Mouse (Mus musculus) heart, embryonic 14.5 days (tissue): ENCODE measurements at regions not wholly inside any gene's neighbourhood (a gene's known extent, or its start where the extent isn't known, plus 50 kb on each side); places are given as distances from the start of the nearest gene placed in this dataset.

Experiments
- ATAC-seq: fragments of 200-750 bp; cut with Nextera tagmentation; 2 replicates; pipeline ENCODE4 v1.8.0; 2017; ENCODE audit warnings: low read depth, moderate TSS enrichment; ENCODE audit not compliant: insufficient number of reproducible peaks, insufficient read depth, low FRiP score
- H3K27ac ChIP-seq, 2 experiments: fragments of 200-500 bp in 1 of 2; fragments of 300-500 bp in 1 of 2; sonication (generic) in 1 of 2; replicated peaks in 1 of 2; 2 replicates each; pipeline ENCODE4 v1.5.1; 2012 to 2014; ENCODE audit warnings: low read depth in 2 of 2, low read length in 2 of 2, control low read depth in 1 of 2, mild to moderate bottlenecking in 1 of 2, mixed read lengths in 1 of 2; ENCODE audit not compliant: control insufficient read depth in 1 of 2, insufficient read depth in 1 of 2
- H3K27me3 ChIP-seq: fragments of 300-500 bp; sonication (generic); 2 replicates; pipeline ENCODE4 v1.6.1; 2014; ENCODE audit warnings: mild to moderate bottlenecking, low read length, control low read depth; ENCODE audit not compliant: control insufficient read depth, insufficient read depth
- H3K36me3 ChIP-seq: fragments of 300-500 bp; sonication (generic); 2 replicates; pipeline ENCODE4 v1.6.1; 2014; ENCODE audit warnings: mild to moderate bottlenecking, control low read depth, low read length, mixed read lengths; ENCODE audit not compliant: control insufficient read depth, insufficient read depth
- H3K4me1 ChIP-seq, 2 experiments: fragments of 200-500 bp in 1 of 2; fragments of 300-500 bp in 1 of 2; sonication (generic) in 1 of 2; 2 replicates each; pipeline ENCODE4 v1.6.1; 2012 to 2014; ENCODE audit warnings: low read length in 2 of 2, control low read depth in 1 of 2, mixed read lengths in 1 of 2; ENCODE audit not compliant: control insufficient read depth in 2 of 2, insufficient read depth in 2 of 2
- H3K4me2 ChIP-seq: fragments of 300-500 bp; sonication (generic); 2 replicates; pipeline ENCODE4 v1.6.1; 2014; ENCODE audit warnings: mild to moderate bottlenecking, low read length
- H3K4me3 ChIP-seq, 2 experiments: fragments of 200-500 bp in 1 of 2; fragments of 300-500 bp in 1 of 2; sonication (generic) in 1 of 2; 2 replicates each; pipeline ENCODE4 v1.5.1; 2012 to 2014; ENCODE audit warnings: low read length in 2 of 2, mild to moderate bottlenecking in 2 of 2, control low read depth in 1 of 2, low read depth in 1 of 2, moderate library complexity in 1 of 2; ENCODE audit not compliant: control insufficient read depth in 1 of 2, insufficient read depth in 1 of 2
- H3K9ac ChIP-seq: fragments of 300-500 bp; sonication (generic); 2 replicates; pipeline ENCODE4 v1.6.1; 2014; ENCODE audit warnings: mild to moderate bottlenecking, low read length
- H3K9me3 ChIP-seq: fragments of 300-500 bp; sonication (generic); 2 replicates; pipeline ENCODE4 v1.6.1; 2016; ENCODE audit warnings: low read length, control low read depth; ENCODE audit not compliant: control insufficient read depth
- WGBS: fragments of 180-500 bp; shearing (Covaris S2); extraction: QIAGEN DNeasy Blood & Tissue Kit; methylation state at CpG from one replicate; pipeline ENCODE4 v1.1.7; 2014; 5-methylcytosine and 5-hydroxymethylcytosine counted together

DNA sequence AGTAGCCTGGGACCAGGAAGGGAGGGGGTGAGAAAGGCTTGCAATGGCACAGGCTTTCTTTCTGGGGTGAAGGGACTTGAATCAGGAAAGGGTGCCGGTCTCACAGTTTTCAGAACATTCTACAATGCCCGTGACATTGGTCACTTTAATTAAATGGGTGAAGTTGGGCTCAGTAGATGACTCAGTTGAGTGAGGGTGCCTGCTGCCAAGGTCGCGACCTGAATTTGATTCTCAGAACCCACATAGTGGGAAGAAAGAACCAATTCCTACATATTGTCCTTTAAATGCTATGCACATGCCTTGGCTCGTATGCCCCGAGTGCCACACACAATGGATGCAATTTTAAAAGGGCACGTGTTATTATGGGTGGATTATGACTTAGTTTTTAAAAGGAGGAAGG is 68.4 kb upstream of the Zfp217 start:
- no peaks in the 10 kb centered on the region for H3K27me3 ChIP-seq
- no peaks in the 10 kb centered on the region for H3K9me3 ChIP-seq
- no peak overlapping the region for H3K9ac ChIP-seq
- peaks cover 6 to 29% of the 10 kb centered on the region in 2 experiments; a peak in 3 of 4 replicates for H3K4me1 ChIP-seq
- no peak for ATAC-seq
- no peak overlapping the region for H3K4me3 ChIP-seq
- H3K36me3 ChIP-seq: no peaks in the 10 kb centered on the region
- no peak overlapping the region for H3K4me2 ChIP-seq
- 94% methylated on average over 7 of the region's 7 CpGs for WGBS
- H3K27ac ChIP-seq: no peak overlapping the region

- H3K4me1 ChIP-seq: peaks cover 26 to 35% of the 10 kb centered on the region in 2 experiments
- peak; percentile 70 for ATAC-seq
- H3K9ac ChIP-seq: no peak overlapping the region
- no peaks in the 10 kb centered on the region for H3K36me3 ChIP-seq
- no peaks in the 10 kb centered on the region for H3K9me3 ChIP-seq
- H3K27ac ChIP-seq: peak overlapping the region; percentile 69 to 84
- H3K4me2 ChIP-seq: peak overlapping the region; percentile 39
- no peaks in the 10 kb centered on the region for H3K27me3 ChIP-seq
- H3K4me3 ChIP-seq: no peak overlapping the region
- 14% methylated on average over 12 of the region's 12 CpGs for WGBS
These were observed 61.2 kb upstream of the Zfp217 start for GRCm38 (mm10) chr2:170209121-170209520.

GRCm38 (mm10) chr2:170207878-170208277 is 60.0 kb upstream of the Zfp217 start:
- Histone ChIP-seq H3K9ac (no peak overlapping the region), H3K36me3 (no peaks in the 10 kb centered on the region), H3K4me2 (no peak overlapping the region), H3K27me3 (no peaks in the 10 kb centered on the region), H3K27ac (no peak overlapping the region), H3K9me3 (no peaks in the 10 kb centered on the region), H3K4me1 (peaks cover 26 to 35% of the 10 kb centered on the region in 2 experiments), H3K4me3 (no peak overlapping the region)
- ATAC-seq: no peak
- WGBS: 79% methylated on average over 7 of the region's 7 CpGs

DNA sequence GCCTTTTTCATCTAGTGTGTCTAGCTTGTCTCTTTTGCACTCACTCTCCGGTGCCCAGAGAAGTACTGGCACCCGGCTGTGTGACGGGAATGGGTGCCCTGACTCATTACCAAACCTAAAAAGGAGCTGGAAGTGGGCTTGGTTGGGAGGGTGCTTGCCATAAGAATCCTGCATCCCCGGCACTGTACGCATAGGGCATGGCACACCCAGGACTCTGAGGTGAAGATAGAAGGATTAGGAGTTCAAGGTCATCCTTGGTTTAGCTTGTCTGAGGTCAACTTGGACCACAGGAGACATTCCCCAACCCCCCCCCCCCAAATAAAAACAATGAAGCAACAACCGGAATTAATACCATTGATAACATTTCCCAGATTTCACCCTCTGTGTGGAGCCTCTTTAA is 59.5 kb upstream of the Zfp217 start:
- no peak for ATAC-seq
- 87% methylated on average over 6 of the region's 6 CpGs for WGBS
- Histone ChIP-seq H3K9ac (no peak overlapping the region), H3K36me3 (no peaks in the 10 kb centered on the region), H3K4me3 (no peak overlapping the region), H3K4me2 (no peak overlapping the region), H3K9me3 (no peaks in the 10 kb centered on the region), H3K4me1 (peaks cover 26 to 35% of the 10 kb centered on the region in 2 experiments), H3K27ac (no peak overlapping the region), H3K27me3 (no peaks in the 10 kb centered on the region)

DNA sequence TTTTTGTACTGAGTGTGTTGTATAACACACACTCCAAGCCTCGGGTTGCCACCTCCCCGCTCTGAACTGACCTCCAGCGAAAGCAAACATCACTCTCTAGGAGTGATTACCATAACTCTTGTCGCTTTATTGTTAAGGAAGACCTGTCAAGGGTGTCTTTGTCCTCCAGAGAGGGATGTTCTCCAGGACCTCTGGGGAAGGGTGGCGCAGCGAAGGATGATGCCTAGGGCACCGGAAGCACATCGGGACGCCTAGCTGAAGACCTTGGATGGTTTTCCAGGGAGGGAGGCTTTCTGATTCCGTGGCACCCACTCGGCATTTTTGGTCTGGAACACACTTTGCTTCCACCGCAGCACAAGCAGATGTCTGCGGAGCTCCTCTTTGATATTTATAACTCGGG is 59.0 kb upstream of the Zfp217 start:
- H3K9me3 ChIP-seq: no peaks in the 10 kb centered on the region
- H3K36me3 ChIP-seq: no peaks in the 10 kb centered on the region
- no peak overlapping the region for H3K4me2 ChIP-seq
- H3K27ac ChIP-seq: no peak overlapping the region
- no peaks in the 10 kb centered on the region for H3K27me3 ChIP-seq
- no peak for ATAC-seq
- H3K4me3 ChIP-seq: no peak overlapping the region
- peaks cover 26 to 35% of the 10 kb centered on the region in 2 experiments for H3K4me1 ChIP-seq
- WGBS: 64% methylated on average over 14 of the region's 14 CpGs
- H3K9ac ChIP-seq: no peak overlapping the region

- Histone ChIP-seq H3K27ac (no peak overlapping the region), H3K4me2 (peak overlapping the region; percentile 87), H3K36me3 (no peaks in the 10 kb centered on the region), H3K4me3 (no peak overlapping the region), H3K4me1 (peaks cover 26 to 35% of the 10 kb centered on the region in 2 experiments), H3K9me3 (no peaks in the 10 kb centered on the region), H3K27me3 (no peaks in the 10 kb centered on the region), H3K9ac (no peak overlapping the region)
- WGBS: 12% methylated on average over 6 of the region's 6 CpGs
- ATAC-seq: no peak
These were observed 58.5 kb upstream of the Zfp217 start for GRCm38 (mm10) chr2:170206442-170206754.

DNA sequence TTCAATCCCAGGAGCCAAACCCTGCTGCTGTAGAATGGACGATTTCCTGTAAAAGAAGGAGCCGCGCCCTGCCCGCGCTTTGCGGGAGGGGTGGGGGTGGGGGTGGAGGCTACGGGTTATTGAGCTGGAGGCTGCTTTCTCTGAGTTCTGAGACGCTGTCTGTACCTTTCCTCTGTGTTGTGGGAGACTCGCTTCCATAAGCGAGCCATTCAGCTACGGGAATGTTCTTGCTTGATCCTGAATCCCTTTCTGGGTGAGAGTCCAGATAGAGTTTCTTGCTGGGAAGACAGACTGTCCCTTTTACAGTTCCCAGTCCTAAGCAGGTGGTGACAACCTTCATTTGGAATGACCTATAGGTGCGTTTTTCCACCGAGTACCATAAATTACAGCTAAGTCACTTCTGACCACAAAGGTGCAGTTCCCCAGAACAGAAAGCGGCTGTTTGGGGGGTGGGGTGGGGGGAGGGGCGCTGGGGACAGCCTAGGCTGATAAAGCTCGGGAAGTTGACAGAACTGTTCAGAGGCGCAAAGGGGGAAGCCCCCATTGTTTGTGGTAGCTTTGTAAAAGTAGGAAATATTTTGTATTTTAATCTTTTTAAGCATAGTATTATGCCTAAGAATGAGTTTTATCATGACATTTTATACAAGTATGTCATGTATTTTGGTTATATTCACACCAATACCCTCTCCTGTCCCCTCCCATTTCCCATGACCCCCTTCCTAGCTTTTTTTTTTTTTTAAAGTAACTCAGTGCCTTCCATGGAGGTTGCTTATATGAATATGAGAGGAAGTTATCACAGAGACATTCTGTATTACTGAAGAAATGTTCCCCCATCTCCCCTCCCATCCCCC is 57.9 kb upstream of the Zfp217 start:
- no peak for ATAC-seq
- peak overlapping the region; percentile 80 for H3K9ac ChIP-seq
- peaks cover 23 to 32% of the 10 kb centered on the region in 2 experiments for H3K4me1 ChIP-seq
- H3K4me3 ChIP-seq: peak overlapping the region; percentile 49 to 50
- peak overlapping the region; percentile 87 to 95 for H3K27ac ChIP-seq
- H3K36me3 ChIP-seq: no peaks in the 10 kb centered on the region
- no peaks in the 10 kb centered on the region for H3K27me3 ChIP-seq
- under 1% methylated on average over 17 of the region's 17 CpGs for WGBS
- H3K9me3 ChIP-seq: no peaks in the 10 kb centered on the region
- H3K4me2 ChIP-seq: peak overlapping the region; percentile 87
